Mouse (Mus musculus) midbrain, postnatal 0 days (tissue): ENCODE results near the gene Dgkq. TPM values are rescaled to one million over a fixed set of nuclear protein-coding genes. Genes with fewer than 3 reads are reported as not detected.

Experiments used
- ATAC-seq: fragments of 200-750 bp; cut with Nextera tagmentation; 2 replicates; pipeline ENCODE4 v1.8.0; 2017; ENCODE audit warnings: moderate number of reproducible peaks, mild to moderate bottlenecking, moderate TSS enrichment, moderate library complexity; ENCODE audit not compliant: low FRiP score
- DNase-seq: peaks from one replicate; pipeline ENCODE4 v3.0.0-alpha.2; 2015; ENCODE audit warnings: low spot score
- H3K27ac ChIP-seq: fragments of 300-500 bp; sonication (generic); 2 replicates; pipeline ENCODE4 v1.5.1; 2014; ENCODE audit warnings: low read depth, mild to moderate bottlenecking, low read length, mixed read lengths
- H3K27me3 ChIP-seq: fragments of 300-500 bp; sonication (generic); 2 replicates; pipeline ENCODE4 v1.6.1; 2014; ENCODE audit warnings: low read length, control low read depth, mixed read lengths; ENCODE audit not compliant: insufficient read depth
- H3K36me3 ChIP-seq: fragments of 300-500 bp; sonication (generic); 2 replicates; pipeline ENCODE4 v1.6.1; 2014; ENCODE audit warnings: low read length, control low read depth, mixed read lengths; ENCODE audit not compliant: insufficient read depth
- H3K4me1 ChIP-seq: fragments of 300-500 bp; sonication (generic); 2 replicates; pipeline ENCODE4 v1.6.1; 2014; ENCODE audit warnings: mild to moderate bottlenecking, control low read depth, antibody characterized with exemption, low read length, mixed read lengths; ENCODE audit not compliant: insufficient read depth
- H3K4me2 ChIP-seq: fragments of 300-500 bp; sonication (generic); 2 replicates; pipeline ENCODE4 v1.6.1; 2014; ENCODE audit warnings: low read depth, mild to moderate bottlenecking, low read length, mixed read lengths; ENCODE audit not compliant: poor library complexity, severe bottlenecking
- H3K4me3 ChIP-seq: fragments of 300-500 bp; sonication (generic); 2 replicates; pipeline ENCODE4 v1.5.1; 2014; ENCODE audit warnings: low read depth, mild to moderate bottlenecking, low read length, moderate library complexity
- H3K9ac ChIP-seq: fragments of 300-500 bp; sonication (generic); replicated peaks from 2 replicates; pipeline ENCODE4 v1.6.1; 2014; ENCODE audit warnings: mild to moderate bottlenecking, low read length, moderate library complexity, mixed read lengths; ENCODE audit not compliant: poor library complexity, severe bottlenecking
- H3K9me3 ChIP-seq: fragments of 300-500 bp; sonication (generic); 2 replicates; pipeline ENCODE4 v1.6.1; 2016; ENCODE audit warnings: low read length, control low read depth
- CTCF ChIP-seq: IDR thresholded peaks from 2 replicates; pipeline ENCODE4 v1.5.1; 2016; ENCODE audit warnings: antibody characterized with exemption, mild to moderate bottlenecking
- WGBS: fragments of 180-500 bp; shearing (Covaris S2); extraction: QIAGEN DNeasy Blood & Tissue Kit; methylation state at CpG from one replicate; pipeline ENCODE4 v1.1.7; 2014; 5-methylcytosine and 5-hydroxymethylcytosine counted together
- polyA plus RNA-seq: library from polyadenylated mRNA; unstranded; fragments of >200 nt; fragmentation: Nextera tagmentation; extraction: Ambion mirVana; gene quantifications from 2 replicates; pipeline ENCODE4 v1.2.1, GENCODE M21; 2015
- total RNA-seq: library from RNA; depleted of rRNA; stranded (reverse); fragments of >200 nt; gene quantifications from 2 replicates; pipeline ENCODE4 v1.2.3, GENCODE M21; 2014; rRNA removed

Dgkq gene
- total and polyA plus RNA-seq, 2 experiments from 2014 or later, result 23.7 to 45.4 TPM

DNA sequence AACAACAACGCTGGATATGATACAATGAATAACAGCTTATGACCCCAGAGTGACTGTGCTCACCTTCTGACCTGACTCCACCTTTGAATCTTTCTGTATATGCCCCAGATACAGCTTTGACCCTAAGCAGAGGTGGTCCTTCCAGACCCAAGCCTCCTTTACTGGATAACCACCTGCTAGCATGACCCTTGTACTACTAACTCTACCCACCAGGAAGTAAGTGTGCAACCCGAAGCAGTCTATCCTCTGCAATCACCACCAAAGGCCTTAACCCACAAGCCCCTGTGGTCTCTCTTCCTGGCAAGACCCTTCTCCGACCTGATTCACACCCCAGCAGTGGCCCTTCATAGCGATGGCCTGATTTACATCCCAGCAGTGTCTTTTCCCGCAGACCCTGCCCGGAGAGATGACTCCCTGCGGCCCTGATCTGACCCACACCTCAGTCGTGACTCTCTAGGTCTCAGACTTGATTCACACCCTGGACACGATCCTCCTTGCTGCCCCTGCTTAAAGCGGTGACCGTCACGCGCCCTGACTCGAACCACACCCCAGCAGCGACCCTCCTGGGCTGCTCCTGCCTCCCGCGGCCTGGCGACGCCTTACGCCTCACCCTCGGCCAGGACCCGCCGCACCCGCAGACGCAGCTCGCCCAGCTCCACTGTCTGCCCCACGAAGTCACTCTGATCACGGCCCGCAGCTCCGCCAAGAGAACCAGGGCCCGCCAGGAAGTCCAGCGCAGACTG is 40.4 kb downstream of the Dgkq start:
- H3K9me3 ChIP-seq, result no peaks in the 10 kb centered on the region
- ATAC-seq, result peak; percentile 81
- H3K27me3 ChIP-seq, result no peaks in the 10 kb centered on the region
- no peak for TF ChIP-seq CTCF
- H3K36me3 ChIP-seq, result peaks cover 7% of the 10 kb centered on the region; the same call in 1 of the 2 replicates
- peak overlapping the region; percentile 89 for H3K27ac ChIP-seq
- 3% methylated on average over 31 of the region's 32 CpGs for WGBS
- peak; percentile 3 for DNase-seq
- H3K4me2 ChIP-seq, result peak overlapping the region; percentile 62
- peak overlapping the region; percentile 91 for H3K4me3 ChIP-seq
- H3K9ac ChIP-seq, result peak overlapping the region; percentile 97
- peaks cover 5% of the 10 kb centered on the region; the same call in 1 of the 2 replicates for H3K4me1 ChIP-seq

- no peaks in the 10 kb centered on the region for H3K27me3 ChIP-seq
- no peaks in the 10 kb centered on the region for H3K9me3 ChIP-seq
- 85% methylated on average over 4 of the region's 4 CpGs for WGBS
- DNase-seq, result no peak
- H3K9ac ChIP-seq, result no peak overlapping the region
- no peak overlapping the region for H3K4me3 ChIP-seq
- ATAC-seq, result no peak
- no peak overlapping the region for H3K4me2 ChIP-seq
- TF ChIP-seq CTCF, result no peak
- peaks cover 5% of the 10 kb centered on the region; the same call in 1 of the 2 replicates for H3K4me1 ChIP-seq
- H3K36me3 ChIP-seq, result peaks cover 32% of the 10 kb centered on the region
- no peak overlapping the region for H3K27ac ChIP-seq
Observed at GRCm38 (mm10) chr5:108626050-108626660, 43.3 kb downstream of the Dgkq start.

GRCm38 (mm10) chr5:108621870-108622269 is 47.6 kb downstream of the Dgkq start:
- Histone ChIP-seq H3K27ac (no peak overlapping the region), H3K4me3 (no peak overlapping the region), H3K36me3 (peaks cover 45% of the 10 kb centered on the region), H3K4me1 (no peaks in the 10 kb centered on the region), H3K27me3 (no peaks in the 10 kb centered on the region), H3K4me2 (no peak overlapping the region), H3K9ac (no peak overlapping the region), H3K9me3 (no peaks in the 10 kb centered on the region)
- no peak for TF ChIP-seq CTCF
- ATAC-seq, result no peak
- WGBS, result 88% methylated on average over 2 of the region's 2 CpGs
- no peak for DNase-seq

GRCm38 (mm10) chr5:108610426-108610825 is 59.0 kb downstream of the Dgkq start:
- H3K27ac ChIP-seq, result no peak overlapping the region
- no peak overlapping the region for H3K9ac ChIP-seq
- no peaks in the 10 kb centered on the region for H3K4me1 ChIP-seq
- no peak overlapping the region for H3K4me3 ChIP-seq
- WGBS, result 100% methylated on average over 1 of the region's 1 CpGs
- no peak for TF ChIP-seq CTCF
- peaks cover 85% of the 10 kb centered on the region for H3K36me3 ChIP-seq
- no peaks in the 10 kb centered on the region for H3K9me3 ChIP-seq
- ATAC-seq (no peak), DNase-seq (no peak)
- H3K27me3 ChIP-seq, result no peaks in the 10 kb centered on the region
- no peak overlapping the region for H3K4me2 ChIP-seq

GRCm38 (mm10) chr5:108602537-108602936 is 66.9 kb downstream of the Dgkq start:
- WGBS, result 95% methylated on average over 9 of the region's 9 CpGs
- no peak for TF ChIP-seq CTCF
- no peak for DNase-seq

DNA sequence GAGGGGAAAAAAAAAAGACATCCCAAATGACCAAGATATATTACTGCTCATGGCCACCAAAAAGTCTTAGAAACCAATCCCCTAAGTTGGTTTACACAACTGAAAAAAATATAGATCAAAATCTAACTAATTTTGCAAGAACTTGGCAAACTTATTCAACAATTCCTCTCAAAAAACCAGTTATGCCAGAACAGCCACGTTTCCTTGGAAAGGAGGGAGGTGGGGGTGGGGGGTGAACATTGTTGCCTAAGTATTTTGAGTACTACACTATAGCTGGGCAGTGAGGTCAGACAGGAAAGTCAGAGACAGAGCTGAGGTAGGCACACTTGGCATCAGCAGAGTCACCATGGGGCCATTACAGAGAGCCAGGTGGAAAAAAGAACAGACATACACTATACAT is 69.5 kb downstream of the Dgkq start:
- Histone ChIP-seq H3K4me2 (no peak overlapping the region), H3K4me1 (no peaks in the 10 kb centered on the region), H3K9ac (no peak overlapping the region), H3K36me3 (peaks cover 78% of the 10 kb centered on the region), H3K4me3 (no peak overlapping the region), H3K9me3 (no peaks in the 10 kb centered on the region), H3K27me3 (no peaks in the 10 kb centered on the region), H3K27ac (no peak overlapping the region)
- 91% methylated on average over 1 of the region's 1 CpGs for WGBS
- ATAC-seq (no peak), DNase-seq (no peak)
- no peak for TF ChIP-seq CTCF

More at GRCm38 (mm10) chr5:108602537-108602936, 66.9 kb downstream of the Dgkq start:
- Histone ChIP-seq H3K36me3 (peaks cover 80% of the 10 kb centered on the region), H3K4me2 (no peak overlapping the region), H3K27me3 (no peaks in the 10 kb centered on the region), H3K9me3 (no peaks in the 10 kb centered on the region), H3K4me3 (no peak overlapping the region), H3K9ac (no peak overlapping the region), H3K27ac (no peak overlapping the region), H3K4me1 (no peaks in the 10 kb centered on the region)
- no peak for ATAC-seq

Other genes with a start within 250 kb of the Dgkq start
- gene Atp5k, start 235.2 kb downstream of the Dgkq start, total RNA-seq, result 82.6 and 90.9 TPM in 2 replicates
- 533 and 539 TPM in 2 replicates for gene Atp5k, start 235.2 kb downstream of the Dgkq start, polyA plus RNA-seq
- 0.09 and 0.22 TPM in 2 replicates for gene Mfsd7a, start 220.8 kb downstream of the Dgkq start, total RNA-seq
- 0.14 TPM in 1 of 2 replicates, not detected in the other for gene Mfsd7a, start 220.8 kb downstream of the Dgkq start, polyA plus RNA-seq
- gene Pcgf3, start 208.4 kb downstream of the Dgkq start, total RNA-seq, result 34.9 and 37.5 TPM in 2 replicates
- 14.5 and 17.6 TPM in 2 replicates for gene Pcgf3, start 208.4 kb downstream of the Dgkq start, polyA plus RNA-seq
- 47.2 and 66.4 TPM in 2 replicates for gene Cplx1, start 119.6 kb downstream of the Dgkq start, total RNA-seq
- 97.4 and 117 TPM in 2 replicates for gene Cplx1, start 119.6 kb downstream of the Dgkq start, polyA plus RNA-seq
- gene Gak, start 39.9 kb downstream of the Dgkq start, total RNA-seq, result 76.7 and 77.1 TPM in 2 replicates
- 46.1 and 48.6 TPM in 2 replicates for gene Gak, start 39.9 kb downstream of the Dgkq start, polyA plus RNA-seq
- 34.1 and 37.6 TPM in 2 replicates for gene Tmem175, start 39.9 kb downstream of the Dgkq start, total RNA-seq
- 34.2 and 41.4 TPM in 2 replicates for gene Tmem175, start 39.9 kb downstream of the Dgkq start, polyA plus RNA-seq
- gene Idua, start 9.3 kb downstream of the Dgkq start, total RNA-seq, result 9.2 and 10.9 TPM in 2 replicates
- gene Idua, start 9.3 kb downstream of the Dgkq start, polyA plus RNA-seq, result 8.8 and 9.8 TPM in 2 replicates
- gene Slc26a1, start 5.9 kb upstream of the Dgkq start, total RNA-seq, result 9.3 and 10.1 TPM in 2 replicates
- 4.2 and 5.3 TPM in 2 replicates for gene Slc26a1, start 5.9 kb upstream of the Dgkq start, polyA plus RNA-seq
- gene Fgfrl1, start 22.7 kb upstream of the Dgkq start, total RNA-seq, result 12.9 and 20.4 TPM in 2 replicates
- 5.4 and 5.7 TPM in 2 replicates for gene Fgfrl1, start 22.7 kb upstream of the Dgkq start, polyA plus RNA-seq
- not detected in 2 replicates for gene Rnf212, start 105.3 kb upstream of the Dgkq start, total RNA-seq
- not detected in 2 replicates for gene Rnf212, start 105.3 kb upstream of the Dgkq start, polyA plus RNA-seq
- gene Tmed11, start 125.7 kb upstream of the Dgkq start, total RNA-seq, result not detected in 2 replicates
- gene Tmed11, start 125.7 kb upstream of the Dgkq start, polyA plus RNA-seq, result not detected in 2 replicates
- gene Vmn2r8, start 139.2 kb upstream of the Dgkq start, total RNA-seq, result not detected in 2 replicates
- gene Vmn2r8, start 139.2 kb upstream of the Dgkq start, polyA plus RNA-seq, result not detected in 2 replicates
- not detected in 2 replicates for gene Vmn2r9, start 182.9 kb upstream of the Dgkq start, total RNA-seq
- gene Vmn2r9, start 182.9 kb upstream of the Dgkq start, polyA plus RNA-seq, result not detected in 2 replicates